ENCODE assay signal across 14 mouse cellular contexts in genomic region chr8:61555343-61555742, GRCm38 (mm10).
DNase-seq lines count a peak whose midpoint lies in the region; ATAC-seq and TF ChIP-seq lines count a peak whose summit lies in the region.
"Had no signal": no experiment of that assay in that cellular context is flagged by ENCODE, and none has a peak within 500 bp of the region (broad histone marks: within the 10 kb centered on the region; RNA-seq: fewer than 3 reads in every experiment).

No protein-coding gene starts in this region.

- intact Hi-C loops in heart, postnatal 14 days (cut with DNase I): no loop called here

- H3K9ac ChIP-seq in embryonic facial prominence, embryonic 11.5 days (replicated peaks; ENCODE audit: low read length): no peak overlapping the region
- H3K9ac ChIP-seq in heart, postnatal 0 days (replicated peaks; ENCODE audit: low read depth, low read length): no peak overlapping the region
- H3K9ac ChIP-seq in embryonic facial prominence, embryonic 12.5 days: no peak overlapping the region
- no peak overlapping the region for H3K9ac ChIP-seq in midbrain, embryonic 13.5 days (replicated peaks)

- 49% methylated on average over 6 of the region's 6 CpGs for WGBS in embryonic facial prominence, embryonic 11.5 days
- WGBS in embryonic facial prominence, embryonic 10.5 days: 71% methylated on average over 6 of the region's 6 CpGs
- WGBS in heart, postnatal 0 days: 50% methylated on average over 6 of the region's 6 CpGs
- WGBS in embryonic facial prominence, embryonic 12.5 days: 46% methylated on average over 6 of the region's 6 CpGs
- WGBS in midbrain, embryonic 13.5 days: 33% methylated on average over 6 of the region's 6 CpGs

- DNase-seq in embryonic facial prominence, embryonic 11.5 days (ENCODE audit: low spot score): peak; percentile 54
- no peak for DNase-seq in embryonic facial prominence, embryonic 10.5 days (ENCODE audit: low spot score)
- no peak for DNase-seq in heart, postnatal 0 days (ENCODE audit: low spot score)
- no peak for DNase-seq in heart, postnatal 14 days
- no peak for DNase-seq in adrenal gland, adult (ENCODE audit: inconsistent age in 2 of 2, low spot score in 1 of 2)
- DNase-seq: adrenal gland, postnatal 14 days; cerebellum, adult 2 months; heart, adult 18-20 months; liver; lung, adult 18-20 months; right cerebral cortex, postnatal 14 days had no signal

- TF ChIP-seq CTCF in heart, postnatal 0 days (IDR thresholded peaks at IDR 0.05; ENCODE audit: low read depth): no peak

- H3K9me3 ChIP-seq in embryonic facial prominence, embryonic 11.5 days (replicated peaks; ENCODE audit: control insufficient read depth, low read length): no peaks in the 10 kb centered on the region
- H3K9me3 ChIP-seq in embryonic facial prominence, embryonic 10.5 days: peaks cover 1% of the 10 kb centered on the region; the same call in 1 of the 2 replicates
- no peaks in the 10 kb centered on the region for H3K9me3 ChIP-seq in heart, postnatal 0 days (replicated peaks; ENCODE audit: control insufficient read depth, low read length)
- no peaks in the 10 kb centered on the region for H3K9me3 ChIP-seq in embryonic facial prominence, embryonic 12.5 days
- H3K9me3 ChIP-seq in midbrain, embryonic 13.5 days: 0 out of 2 replicates have a peak, but pooled peaks cover under 1% of the 10 kb centered on the region

- H3K4me2 ChIP-seq in embryonic facial prominence, embryonic 11.5 days (ENCODE audit: low read depth, low read length): no peak overlapping the region
- no peak overlapping the region for H3K4me2 ChIP-seq in heart, postnatal 0 days (ENCODE audit: low read depth, low read length)
- no peak overlapping the region for H3K4me2 ChIP-seq in embryonic facial prominence, embryonic 12.5 days (replicated peaks)
- H3K4me2 ChIP-seq in midbrain, embryonic 13.5 days (replicated peaks): no peak overlapping the region

- H3K36me3 ChIP-seq in embryonic facial prominence, embryonic 11.5 days (replicated peaks; ENCODE audit: control insufficient read depth, insufficient read depth, low read depth, low read length): no peaks in the 10 kb centered on the region
- H3K36me3 ChIP-seq in embryonic facial prominence, embryonic 10.5 days (replicated peaks): peaks cover 3% of the 10 kb centered on the region
- H3K36me3 ChIP-seq in heart, postnatal 0 days (replicated peaks; ENCODE audit: control insufficient read depth, insufficient read depth, low read length): no peaks in the 10 kb centered on the region
- peaks cover 1% of the 10 kb centered on the region for H3K36me3 ChIP-seq in embryonic facial prominence, embryonic 12.5 days
- H3K36me3 ChIP-seq in midbrain, embryonic 13.5 days: peaks cover 1% of the 10 kb centered on the region

- no peak for TF ChIP-seq EP300 in heart, postnatal 0 days (IDR thresholded peaks at IDR 0.05; ENCODE audit: low read depth)

- H3K27ac ChIP-seq in embryonic facial prominence, embryonic 11.5 days (replicated peaks; ENCODE audit: low read depth, low read length): no peak overlapping the region
- no peak overlapping the region for H3K27ac ChIP-seq in embryonic facial prominence, embryonic 10.5 days (replicated peaks)
- peak overlapping the region; percentile 11; the same call in 1 of the 2 replicates for H3K27ac ChIP-seq in heart, postnatal 0 days (ENCODE audit: low read depth)
- peak overlapping the region; percentile 73; the same call in 1 of the 2 replicates for H3K27ac ChIP-seq in embryonic facial prominence, embryonic 12.5 days
- H3K27ac ChIP-seq in midbrain, embryonic 13.5 days: no peak overlapping the region; the same call in 1 of the 2 replicates

- ATAC-seq in embryonic facial prominence, embryonic 11.5 days (replicated peaks; ENCODE audit: insufficient number of reproducible peaks, low FRiP score, low TSS enrichment, low read depth): peak; percentile 73
- ATAC-seq in heart, postnatal 0 days (ENCODE audit: insufficient read depth, low read depth): no peak
- peak; percentile 74; the same call in 1 of the 2 replicates for ATAC-seq in embryonic facial prominence, embryonic 12.5 days (ENCODE audit: insufficient number of reproducible peaks, insufficient read depth, low FRiP score, low TSS enrichment)
- peak; percentile 88 for ATAC-seq in midbrain, embryonic 13.5 days
- ATAC-seq in cerebellum, adult (ENCODE audit: insufficient number of reproducible peaks, low FRiP score, low TSS enrichment): no peak

- H3K4me1 ChIP-seq in embryonic facial prominence, embryonic 11.5 days (ENCODE audit: control insufficient read depth, insufficient read depth, low read length): no peaks in the 10 kb centered on the region
- peaks cover 22% of the 10 kb centered on the region for H3K4me1 ChIP-seq in embryonic facial prominence, embryonic 10.5 days
- peaks cover 28% of the 10 kb centered on the region for H3K4me1 ChIP-seq in heart, postnatal 0 days (ENCODE audit: control insufficient read depth, insufficient read depth)
- H3K4me1 ChIP-seq in embryonic facial prominence, embryonic 12.5 days: peaks cover 28% of the 10 kb centered on the region
- H3K4me1 ChIP-seq in midbrain, embryonic 13.5 days (replicated peaks): peaks cover 10% of the 10 kb centered on the region

- H3K27me3 ChIP-seq in embryonic facial prominence, embryonic 11.5 days (ENCODE audit: control insufficient read depth, insufficient read depth, low read length): no peaks in the 10 kb centered on the region
- H3K27me3 ChIP-seq in embryonic facial prominence, embryonic 10.5 days (replicated peaks; ENCODE audit: low read depth, poor library complexity, severe bottlenecking): no peaks in the 10 kb centered on the region
- no peaks in the 10 kb centered on the region for H3K27me3 ChIP-seq in heart, postnatal 0 days (ENCODE audit: control insufficient read depth, insufficient read depth, low read length)
- no peaks in the 10 kb centered on the region for H3K27me3 ChIP-seq in embryonic facial prominence, embryonic 12.5 days
- no peaks in the 10 kb centered on the region for H3K27me3 ChIP-seq in midbrain, embryonic 13.5 days

- no peak overlapping the region for H3K4me3 ChIP-seq in embryonic facial prominence, embryonic 11.5 days (ENCODE audit: low read depth, low read length)
- no peak overlapping the region for H3K4me3 ChIP-seq in embryonic facial prominence, embryonic 10.5 days
- H3K4me3 ChIP-seq in heart, postnatal 0 days (ENCODE audit: low read depth, low read length): no peak overlapping the region
- no peak overlapping the region for H3K4me3 ChIP-seq in embryonic facial prominence, embryonic 12.5 days
- H3K4me3 ChIP-seq in midbrain, embryonic 13.5 days (replicated peaks): no peak overlapping the region

Comparison
In these comparisons a context has a peak if more than half of its experiments do, and no peak if none do; other contexts are left out.
1. H3K27ac ChIP-seq: peak in heart, postnatal 0 days (single experiment) and embryonic facial prominence, embryonic 12.5 days (single experiment); none in embryonic facial prominence, embryonic 11.5 days (single experiment), embryonic facial prominence, embryonic 10.5 days (single experiment) and midbrain, embryonic 13.5 days (single experiment).
2. ATAC-seq: peak in embryonic facial prominence, embryonic 11.5 days (single experiment), embryonic facial prominence, embryonic 12.5 days (single experiment) and midbrain, embryonic 13.5 days (single experiment); none in heart, postnatal 0 days (single experiment) and cerebellum, adult (single experiment).